ENCODE assay signal across 9 mouse cellular contexts in genomic region chr1:36559256-36559655, GRCm38 (mm10). TPM values are rescaled to one million over a fixed set of nuclear protein-coding genes. Genes with fewer than 3 reads are reported as not detected.
DNase-seq lines count a peak whose midpoint lies in the region; ATAC-seq and TF ChIP-seq lines count a peak whose summit lies in the region.
"Had no signal": no experiment of that assay in that cellular context is flagged by ENCODE, and none has a peak within 500 bp of the region (broad histone marks: within the 10 kb centered on the region; RNA-seq: fewer than 3 reads in every experiment).

No protein-coding gene starts in this region.

- peak overlapping the region; percentile 99; the same call in 1 of the 2 replicates for H3K27ac ChIP-seq in hindbrain, embryonic 10.5 days
- no peak overlapping the region for H3K27ac ChIP-seq in hindbrain, embryonic 16.5 days (ENCODE audit: low read depth, low read length)
- no peak overlapping the region for H3K27ac ChIP-seq in embryonic facial prominence, embryonic 11.5 days (replicated peaks; ENCODE audit: low read depth, low read length)
- no peak overlapping the region for H3K27ac ChIP-seq in hindbrain, embryonic 15.5 days (replicated peaks)

- no peak for DNase-seq in hindbrain, embryonic 10.5 days (ENCODE audit: low spot score)
- DNase-seq in embryonic facial prominence, embryonic 11.5 days (ENCODE audit: low spot score), result no peak
- no peak for DNase-seq in cerebellum, postnatal 36 days
- DNase-seq in left cerebral cortex, postnatal 25 days (ENCODE audit: low spot score in 2 of 2), result no peak
- DNase-seq in urinary bladder, postnatal 36 days (ENCODE audit: low spot score in 2 of 2), result no peak

- H3K4me1 ChIP-seq in hindbrain, embryonic 10.5 days (replicated peaks), result peaks cover 72% of the 10 kb centered on the region
- peaks cover 26% of the 10 kb centered on the region for H3K4me1 ChIP-seq in hindbrain, embryonic 16.5 days (ENCODE audit: control insufficient read depth, insufficient read depth, low read depth, low read length)
- peaks cover 15% of the 10 kb centered on the region for H3K4me1 ChIP-seq in embryonic facial prominence, embryonic 11.5 days (ENCODE audit: control insufficient read depth, insufficient read depth, low read length)
- peaks cover 33% of the 10 kb centered on the region for H3K4me1 ChIP-seq in hindbrain, embryonic 15.5 days (replicated peaks)

- peak overlapping the region; percentile 78 for H3K4me3 ChIP-seq in hindbrain, embryonic 10.5 days
- no peak overlapping the region for H3K4me3 ChIP-seq in hindbrain, embryonic 16.5 days (ENCODE audit: low read length)
- H3K4me3 ChIP-seq in embryonic facial prominence, embryonic 11.5 days (ENCODE audit: low read depth, low read length), result peak overlapping the region; percentile 95
- H3K4me3 ChIP-seq in hindbrain, embryonic 15.5 days, result no peak overlapping the region
- peak overlapping the region; percentile 99 for H3K4me3 ChIP-seq in myocyte

- H3K27me3 ChIP-seq in hindbrain, embryonic 10.5 days (ENCODE audit: insufficient read depth, poor library complexity, severe bottlenecking), result peaks cover 12% of the 10 kb centered on the region; the same call in 1 of the 2 replicates
- H3K27me3 ChIP-seq in hindbrain, embryonic 16.5 days (replicated peaks; ENCODE audit: control insufficient read depth, insufficient read depth, low read length), result no peaks in the 10 kb centered on the region
- H3K27me3 ChIP-seq in embryonic facial prominence, embryonic 11.5 days (ENCODE audit: control insufficient read depth, insufficient read depth, low read length), result no peaks in the 10 kb centered on the region
- no peaks in the 10 kb centered on the region for H3K27me3 ChIP-seq in hindbrain, embryonic 15.5 days
- H3K27me3 ChIP-seq in myocyte (ENCODE audit: control insufficient read depth, insufficient read depth, insufficient read length), result no peaks in the 10 kb centered on the region

- H3ac ChIP-seq in myocyte (ENCODE audit: control insufficient read depth, insufficient read length), result no peak overlapping the region

- H3K9me3 ChIP-seq in hindbrain, embryonic 10.5 days, result no peaks in the 10 kb centered on the region
- no peaks in the 10 kb centered on the region for H3K9me3 ChIP-seq in hindbrain, embryonic 16.5 days (ENCODE audit: control insufficient read depth, low read length)
- no peaks in the 10 kb centered on the region for H3K9me3 ChIP-seq in embryonic facial prominence, embryonic 11.5 days (replicated peaks; ENCODE audit: control insufficient read depth, low read length)
- no peaks in the 10 kb centered on the region for H3K9me3 ChIP-seq in hindbrain, embryonic 15.5 days

- peaks cover 14% of the 10 kb centered on the region for H3K36me3 ChIP-seq in hindbrain, embryonic 10.5 days
- H3K36me3 ChIP-seq in hindbrain, embryonic 16.5 days (ENCODE audit: control insufficient read depth, insufficient read depth, low read length), result no peaks in the 10 kb centered on the region
- no peaks in the 10 kb centered on the region for H3K36me3 ChIP-seq in embryonic facial prominence, embryonic 11.5 days (replicated peaks; ENCODE audit: control insufficient read depth, insufficient read depth, low read depth, low read length)
- peaks cover 3% of the 10 kb centered on the region for H3K36me3 ChIP-seq in hindbrain, embryonic 15.5 days
- peaks cover 6% of the 10 kb centered on the region for H3K36me3 ChIP-seq in myocyte (ENCODE audit: control insufficient read depth, insufficient read depth)

- ATAC-seq in hindbrain, embryonic 16.5 days, result no peak
- ATAC-seq in embryonic facial prominence, embryonic 11.5 days (replicated peaks; ENCODE audit: insufficient number of reproducible peaks, low FRiP score, low TSS enrichment, low read depth), result no peak
- no peak for ATAC-seq in hindbrain, embryonic 15.5 days (ENCODE audit: low FRiP score, low read depth)

- intact Hi-C loops in left cerebral cortex, postnatal 25 days (cut with DNase I), result no loop called here

- TF ChIP-seq POLR2A in myocyte (IDR thresholded peaks at IDR 0.05; ENCODE audit: insufficient read length, low read depth), result no peak

- H3K4me2 ChIP-seq in hindbrain, embryonic 16.5 days (ENCODE audit: low read length), result no peak overlapping the region
- H3K4me2 ChIP-seq in embryonic facial prominence, embryonic 11.5 days (ENCODE audit: low read depth, low read length), result no peak overlapping the region; the same call in 1 of the 2 replicates
- peak overlapping the region; percentile 79 for H3K4me2 ChIP-seq in hindbrain, embryonic 15.5 days
- peak overlapping the region; percentile 98 for H3K4me2 ChIP-seq in myocyte (ENCODE audit: low read depth)

- H3K9ac ChIP-seq in hindbrain, embryonic 16.5 days (ENCODE audit: low read depth, low read length), result no peak overlapping the region; the same call in 1 of the 2 replicates
- H3K9ac ChIP-seq in embryonic facial prominence, embryonic 11.5 days (replicated peaks; ENCODE audit: low read length), result peak overlapping the region; percentile 89; the same call in 1 of the 2 replicates
- H3K9ac ChIP-seq in hindbrain, embryonic 15.5 days, result no peak overlapping the region

- H3K79me2 ChIP-seq in myocyte (ENCODE audit: control insufficient read depth, insufficient read depth), result peaks cover 32% of the 10 kb centered on the region

- 6% methylated on average over 4 of the region's 4 CpGs for WGBS in hindbrain, embryonic 10.5 days
- 9% methylated on average over 4 of the region's 4 CpGs for WGBS in hindbrain, embryonic 16.5 days
- WGBS in embryonic facial prominence, embryonic 11.5 days, result 3% methylated on average over 4 of the region's 4 CpGs
- WGBS in hindbrain, embryonic 15.5 days, result 9% methylated on average over 4 of the region's 4 CpGs

TF ChIP-seq in myocyte, 11 proteins besides CTCF, POLR2A, EP300 and RAD21:
- no peak for TF ChIP-seq MAX (IDR thresholded peaks at IDR 0.05; ENCODE audit: low read depth)
- no peak for TF ChIP-seq USF1 (IDR thresholded peaks at IDR 0.05; ENCODE audit: low read depth)
- no peak for TF ChIP-seq MYOG (IDR thresholded peaks at IDR 0.05; ENCODE audit: control insufficient read depth in 1 of 3, insufficient read depth in 1 of 3, insufficient read length in 2 of 3, low read depth in 2 of 3)
- TF ChIP-seq CEBPB (IDR thresholded peaks at IDR 0.05; ENCODE audit: insufficient read depth, poor library complexity, severe bottlenecking), result no peak
- TF ChIP-seq TCF12 (IDR thresholded peaks at IDR 0.05; ENCODE audit: insufficient read depth, poor library complexity, severe bottlenecking), result no peak
- no peak for TF ChIP-seq SRF (IDR thresholded peaks at IDR 0.05; ENCODE audit: control insufficient read depth, insufficient read length, low read depth)
- TF ChIP-seq MYOD1 (IDR thresholded peaks at IDR 0.05; ENCODE audit: control insufficient read depth in 1 of 3, insufficient read length in 2 of 3, low read depth in 2 of 3), result no peak
- no peak for TF ChIP-seq TCF3 (IDR thresholded peaks at IDR 0.05; ENCODE audit: insufficient read length, low read depth)
- no peak for TF ChIP-seq REST (IDR thresholded peaks at IDR 0.05; ENCODE audit: insufficient read depth, insufficient read length)
- no peak for TF ChIP-seq POLR2AphosphoS2 (IDR thresholded peaks at IDR 0.05; ENCODE audit: insufficient read length, low read depth)
- TF ChIP-seq E2F4 (IDR thresholded peaks at IDR 0.05; ENCODE audit: insufficient read depth), result no peak
TF ChIP-seq in myocyte: peak in this region for 0.

RNA-seq across cellular contexts. Expression of gene Sema4c, which starts 1.1 kb away (rescaled TPM):
- polyA plus RNA-seq in hindbrain, embryonic 10.5 days (2016; fragmentation: Nextera tagmentation; extraction: Ambion mirVana), result 25.4 and 29.6 TPM in 2 replicates
- polyA plus RNA-seq in hindbrain, embryonic 16.5 days (2015; fragmentation: Nextera tagmentation; extraction: Ambion mirVana), result 19.1 and 21.2 TPM in 2 replicates
- 3.7 and 4.4 TPM in 2 replicates for polyA plus RNA-seq in embryonic facial prominence, embryonic 11.5 days (2014; fragmentation: Nextera tagmentation; extraction: Ambion mirVana)
- 26.2 and 26.8 TPM in 2 replicates for polyA plus RNA-seq in hindbrain, embryonic 15.5 days (2015; fragmentation: Nextera tagmentation; extraction: Ambion mirVana)
- polyA plus RNA-seq in myocyte (2012; fragmentation: generic; extraction: Trizol), result 30.7 TPM
- 10 to 100 TPM; 16.0 to 16.9 TPM for total RNA-seq in left cerebral cortex, postnatal 25 days (2021)

RNA-seq across cellular contexts. Expression of gene Ankrd39, which starts 12.0 kb away (rescaled TPM):
- polyA plus RNA-seq in hindbrain, embryonic 10.5 days (2016; fragmentation: Nextera tagmentation; extraction: Ambion mirVana), result 16.9 and 20.6 TPM in 2 replicates
- polyA plus RNA-seq in hindbrain, embryonic 16.5 days (2015; fragmentation: Nextera tagmentation; extraction: Ambion mirVana), result 31.0 and 33.8 TPM in 2 replicates
- polyA plus RNA-seq in embryonic facial prominence, embryonic 11.5 days (2014; fragmentation: Nextera tagmentation; extraction: Ambion mirVana), result 11.9 and 14.4 TPM in 2 replicates
- 28.7 and 29.9 TPM in 2 replicates for polyA plus RNA-seq in hindbrain, embryonic 15.5 days (2015; fragmentation: Nextera tagmentation; extraction: Ambion mirVana)
- 17.9 TPM for polyA plus RNA-seq in myocyte (2012; fragmentation: generic; extraction: Trizol)
- 10 to 100 TPM; 11.1 to 13.0 TPM for total RNA-seq in left cerebral cortex, postnatal 25 days (2021)

RNA-seq across cellular contexts. Expression of gene Gm42417, which starts 20.0 kb away (rescaled TPM):
- polyA plus RNA-seq in hindbrain, embryonic 10.5 days (2016; fragmentation: Nextera tagmentation; extraction: Ambion mirVana), result 0.75 TPM in 1 of 2 replicates, not detected in the other
- polyA plus RNA-seq in hindbrain, embryonic 16.5 days (2015; fragmentation: Nextera tagmentation; extraction: Ambion mirVana), result 0.30 and 0.57 TPM in 2 replicates
- not detected in 2 replicates for polyA plus RNA-seq in embryonic facial prominence, embryonic 11.5 days (2014; fragmentation: Nextera tagmentation; extraction: Ambion mirVana)
- polyA plus RNA-seq in hindbrain, embryonic 15.5 days (2015; fragmentation: Nextera tagmentation; extraction: Ambion mirVana), result 0.62 TPM in 1 of 2 replicates, not detected in the other
- 0.13 TPM for polyA plus RNA-seq in myocyte (2012; fragmentation: generic; extraction: Trizol)
- not detected for total RNA-seq in left cerebral cortex, postnatal 25 days (2021)
- total RNA-seq: layer of hippocampus, postnatal 14 days had no signal

RNA-seq across cellular contexts. Expression of gene Ankrd23, which starts 22.6 kb away (rescaled TPM):
- 15.7 and 18.0 TPM in 2 replicates for polyA plus RNA-seq in hindbrain, embryonic 10.5 days (2016; fragmentation: Nextera tagmentation; extraction: Ambion mirVana)
- 12.2 and 19.8 TPM in 2 replicates for polyA plus RNA-seq in hindbrain, embryonic 16.5 days (2015; fragmentation: Nextera tagmentation; extraction: Ambion mirVana)
- 4.6 and 6.0 TPM in 2 replicates for polyA plus RNA-seq in embryonic facial prominence, embryonic 11.5 days (2014; fragmentation: Nextera tagmentation; extraction: Ambion mirVana)
- polyA plus RNA-seq in hindbrain, embryonic 15.5 days (2015; fragmentation: Nextera tagmentation; extraction: Ambion mirVana), result 18.9 and 19.6 TPM in 2 replicates
- polyA plus RNA-seq in myocyte (2012; fragmentation: generic; extraction: Trizol), result 78.6 TPM
- 1 to 10 TPM; 6.1 to 6.3 TPM for total RNA-seq in left cerebral cortex, postnatal 25 days (2021)

RNA-seq across cellular contexts. Expression of gene Cnnm3, which starts 47.6 kb away (rescaled TPM):
- polyA plus RNA-seq in hindbrain, embryonic 10.5 days (2016; fragmentation: Nextera tagmentation; extraction: Ambion mirVana), result 3.2 and 3.5 TPM in 2 replicates
- 4.3 and 5.0 TPM in 2 replicates for polyA plus RNA-seq in hindbrain, embryonic 16.5 days (2015; fragmentation: Nextera tagmentation; extraction: Ambion mirVana)
- polyA plus RNA-seq in embryonic facial prominence, embryonic 11.5 days (2014; fragmentation: Nextera tagmentation; extraction: Ambion mirVana), result 3.5 and 5.4 TPM in 2 replicates
- polyA plus RNA-seq in hindbrain, embryonic 15.5 days (2015; fragmentation: Nextera tagmentation; extraction: Ambion mirVana), result 6.0 and 6.5 TPM in 2 replicates
- 10.2 TPM for polyA plus RNA-seq in myocyte (2012; fragmentation: generic; extraction: Trizol)
- total RNA-seq in left cerebral cortex, postnatal 25 days (2021), result 10 to 100 TPM; 32.1 to 32.7 TPM

Comparison
In these comparisons a context has a peak if more than half of its experiments do, and no peak if none do; other contexts are left out.
1. H3K4me3 ChIP-seq: peak in hindbrain, embryonic 10.5 days (single experiment), embryonic facial prominence, embryonic 11.5 days (single experiment) and myocyte (single experiment); none in hindbrain, embryonic 16.5 days (single experiment) and hindbrain, embryonic 15.5 days (single experiment).
2. H3K4me2 ChIP-seq: peak in hindbrain, embryonic 15.5 days (single experiment) and myocyte (single experiment); none in hindbrain, embryonic 16.5 days (single experiment) and embryonic facial prominence, embryonic 11.5 days (single experiment).